ENCODE assay signal across 9 mouse cellular contexts in the genomic region with DNA sequence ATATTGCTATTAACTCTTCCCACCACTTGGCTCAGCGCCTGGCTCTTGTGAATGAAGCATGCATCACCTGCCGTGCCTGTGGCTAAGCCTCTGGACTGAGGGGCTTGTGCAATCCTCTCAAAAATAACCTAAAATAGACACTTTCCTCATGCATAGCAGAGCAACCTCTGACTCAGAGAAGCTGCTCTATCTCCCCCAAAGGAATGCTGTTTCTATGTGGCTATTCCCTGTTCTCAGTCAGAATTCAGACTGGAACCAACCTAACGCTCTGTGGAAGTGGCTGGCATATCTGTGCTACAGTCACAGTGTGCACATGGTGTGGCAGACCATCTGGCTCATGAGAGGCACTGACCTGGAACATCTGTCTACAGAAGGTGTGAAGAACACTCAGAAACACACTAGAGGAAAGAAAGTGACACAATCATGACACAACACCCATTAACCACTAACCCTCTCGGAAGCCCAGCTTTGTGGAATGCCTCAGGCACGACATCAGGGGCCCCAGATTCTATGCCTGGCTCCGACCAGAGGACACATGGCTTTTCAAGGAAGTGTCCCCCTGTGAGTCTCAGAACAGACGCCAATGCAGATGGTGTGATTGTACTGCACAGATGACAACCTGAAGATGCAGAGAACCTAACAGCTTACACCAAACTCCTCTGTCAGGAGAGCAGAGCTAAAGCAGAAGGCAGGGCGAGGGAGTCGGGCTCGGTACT.
A peak's percentile ranks its signal among the peaks of the same experiment; 100 is the strongest.
DNase-seq lines count a peak whose midpoint lies in the region; ATAC-seq lines count a peak whose summit lies in the region.
"Had no signal": no experiment of that assay in that cellular context is flagged by ENCODE, and none has a peak within 500 bp of the region (broad histone marks: within the 10 kb centered on the region; RNA-seq: fewer than 3 reads in every experiment).

No protein-coding gene starts in this region.

- no peaks in the 10 kb centered on the region for H3K36me3 ChIP-seq in hindbrain, embryonic 10.5 days
- H3K36me3 ChIP-seq in hindbrain, embryonic 12.5 days = no peaks in the 10 kb centered on the region
- no peaks in the 10 kb centered on the region for H3K36me3 ChIP-seq in kidney, embryonic 15.5 days
- H3K36me3 ChIP-seq: liver, embryonic 13.5 days had no signal

- ATAC-seq in hindbrain, embryonic 12.5 days (ENCODE audit: low FRiP score) = no peak
- ATAC-seq in kidney, embryonic 15.5 days (replicated peaks; ENCODE audit: low FRiP score) = no peak

- H3K4me3 ChIP-seq in hindbrain, embryonic 10.5 days = no peak overlapping the region
- H3K4me3 ChIP-seq in hindbrain, embryonic 12.5 days = no peak overlapping the region
- H3K4me3 ChIP-seq in kidney, embryonic 15.5 days (replicated peaks) = no peak overlapping the region
- H3K4me3 ChIP-seq: liver, embryonic 13.5 days had no signal

- H3K4me2 ChIP-seq in hindbrain, embryonic 12.5 days (replicated peaks) = no peak overlapping the region
- no peak overlapping the region for H3K4me2 ChIP-seq in kidney, embryonic 15.5 days
- H3K4me2 ChIP-seq: liver, embryonic 13.5 days had no signal

- 78% methylated on average over 10 of the region's 10 CpGs for WGBS in hindbrain, embryonic 10.5 days
- WGBS in hindbrain, embryonic 12.5 days = 70% methylated on average over 10 of the region's 10 CpGs
- WGBS in kidney, embryonic 15.5 days = 59% methylated on average over 10 of the region's 10 CpGs

- no peak overlapping the region for H3K9ac ChIP-seq in hindbrain, embryonic 12.5 days
- H3K9ac ChIP-seq in kidney, embryonic 15.5 days = no peak overlapping the region
- H3K9ac ChIP-seq: liver, embryonic 13.5 days had no signal

- no peaks in the 10 kb centered on the region for H3K9me3 ChIP-seq in hindbrain, embryonic 10.5 days
- H3K9me3 ChIP-seq in hindbrain, embryonic 12.5 days (replicated peaks) = no peaks in the 10 kb centered on the region
- H3K9me3 ChIP-seq in kidney, embryonic 15.5 days (replicated peaks) = no peaks in the 10 kb centered on the region
- H3K9me3 ChIP-seq: liver, embryonic 13.5 days had no signal

- no peaks in the 10 kb centered on the region for H3K27me3 ChIP-seq in hindbrain, embryonic 10.5 days (ENCODE audit: insufficient read depth, poor library complexity, severe bottlenecking)
- H3K27me3 ChIP-seq in hindbrain, embryonic 12.5 days = no peaks in the 10 kb centered on the region
- no peaks in the 10 kb centered on the region for H3K27me3 ChIP-seq in kidney, embryonic 15.5 days
- H3K27me3 ChIP-seq: CH12.LX; liver, embryonic 13.5 days had no signal

- peak overlapping the region; percentile 23; the same call in 1 of the 2 replicates for H3K27ac ChIP-seq in hindbrain, embryonic 10.5 days
- no peak overlapping the region for H3K27ac ChIP-seq in hindbrain, embryonic 12.5 days
- H3K27ac ChIP-seq in kidney, embryonic 15.5 days = no peak overlapping the region
- H3K27ac ChIP-seq: liver, embryonic 13.5 days had no signal

- H3K4me1 ChIP-seq in hindbrain, embryonic 10.5 days (replicated peaks) = 0 out of 2 replicates have a peak, but pooled peaks cover 8% of the 10 kb centered on the region
- no peaks in the 10 kb centered on the region for H3K4me1 ChIP-seq in hindbrain, embryonic 12.5 days
- H3K4me1 ChIP-seq in kidney, embryonic 15.5 days = no peaks in the 10 kb centered on the region
- H3K4me1 ChIP-seq: liver, embryonic 13.5 days had no signal

- no peak for DNase-seq in hindbrain, embryonic 10.5 days (ENCODE audit: low spot score)
- peak; percentile 62 for DNase-seq in 3134 (ENCODE audit: extremely low read depth, insufficient read length, low spot score)
- peak; percentile 74 for DNase-seq in brain, adult 2 months (ENCODE audit: low read depth, low spot score)
- peak; percentile 7 for DNase-seq in lung, postnatal 25 days (ENCODE audit: low spot score)
- DNase-seq in spleen, postnatal 14 days (ENCODE audit: low spot score in 2 of 2) = no peak
- DNase-seq: liver, embryonic 13.5 days had no signal

Comparison
In these comparisons a context has a peak if more than half of its experiments do, and no peak if none do; other contexts are left out.
1. DNase-seq: peak in 3134 (single experiment), brain, adult 2 months (single experiment) and lung, postnatal 25 days (single experiment); none in hindbrain, embryonic 10.5 days (single experiment) and spleen, postnatal 14 days (0 of 2).